Mouse (Mus musculus) spleen, postnatal 10 days (tissue): ENCODE results near the gene Gigyf1.
A peak's percentile ranks its signal among the peaks of the same experiment; 100 is the strongest.

Experiments used
- DNase-seq, 2 experiments: peaks; one replicate each; pipeline ENCODE4 v3.0.0; 2021 to 2022; ENCODE audit warnings: low spot score in 2 of 2

Gene Gigyf1

DNA sequence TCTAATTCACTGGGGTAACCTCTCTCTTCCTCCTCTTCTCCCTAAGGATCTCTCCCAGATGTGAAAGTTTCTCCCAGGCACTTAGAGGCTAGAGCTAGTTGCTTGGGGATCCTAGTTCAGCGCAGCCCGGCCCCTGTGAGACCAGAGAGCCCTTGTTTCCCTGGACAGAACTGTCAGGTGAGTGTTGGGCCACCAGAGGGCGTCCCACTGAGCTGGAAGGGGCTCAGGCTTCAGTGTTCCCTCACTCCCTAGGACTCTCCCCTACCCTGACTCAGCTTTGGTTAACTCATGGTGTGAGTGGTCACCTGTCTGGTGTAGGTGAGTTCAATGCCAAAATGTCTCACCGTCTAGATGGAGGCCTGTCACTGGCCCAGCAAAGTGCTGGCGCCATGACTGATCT lies at the start of gene Gigyf1:
Gene Gigyf1, plus strand, starts transcription at position 113 of the 400 bp plus-strand sequence.
- DNase-seq = peak in 1 of 2 experiments; percentile 63

GRCm38 (mm10) chr5:137472252-137472904 lies 46.0 kb upstream of the Gigyf1 start:
- DNase-seq = no peak

DNA sequence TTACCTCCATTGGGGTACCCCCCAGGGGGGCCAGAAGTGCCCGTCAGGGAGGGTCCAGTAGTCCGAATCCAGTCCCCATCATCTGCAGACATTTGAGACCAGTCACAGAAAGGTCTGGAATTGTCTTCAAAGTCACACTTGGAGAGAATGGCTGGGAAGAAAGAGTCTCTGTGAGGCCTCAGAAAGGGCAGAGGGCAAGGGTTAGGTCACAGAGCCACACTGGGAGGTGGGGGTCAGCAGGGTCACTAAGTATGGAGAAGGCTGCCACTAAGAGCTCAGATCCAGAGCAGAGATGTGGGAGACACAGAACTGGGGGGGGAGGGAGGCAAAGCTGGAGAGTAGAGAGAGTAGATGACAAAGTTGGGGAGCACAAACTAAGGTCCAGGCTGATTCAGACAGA lies 44.0 kb upstream of the Gigyf1 start:
- no peak for DNase-seq

DNA sequence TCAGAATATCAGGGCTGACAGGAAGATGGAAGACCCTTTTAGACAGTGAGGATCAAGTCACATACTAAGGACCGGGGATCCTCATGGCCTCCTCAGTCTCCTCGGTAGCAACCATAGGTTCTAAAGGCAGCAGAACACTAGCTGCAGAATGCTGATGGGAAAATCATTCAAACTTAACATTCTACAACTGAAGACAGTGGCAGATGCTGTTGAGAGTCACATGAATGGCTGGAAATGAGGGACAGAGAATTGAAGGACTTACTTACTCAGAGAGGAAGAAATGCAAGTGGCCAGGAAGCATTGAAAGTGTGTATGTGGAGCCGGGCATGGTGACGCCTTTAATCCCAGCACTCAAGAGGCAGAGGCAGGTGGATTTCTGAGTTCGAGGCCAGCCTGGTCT lies 41.4 kb upstream of the Gigyf1 start, which contains the start of gene Zan:
Gene Zan, minus strand, starts transcription at position 101 of the 400 bp plus-strand sequence.
- no peak for DNase-seq

- DNase-seq = peak; percentile 43 to 71
Observed at GRCm38 (mm10) chr5:137481138-137481537, 37.2 kb upstream of the Gigyf1 start.

DNA sequence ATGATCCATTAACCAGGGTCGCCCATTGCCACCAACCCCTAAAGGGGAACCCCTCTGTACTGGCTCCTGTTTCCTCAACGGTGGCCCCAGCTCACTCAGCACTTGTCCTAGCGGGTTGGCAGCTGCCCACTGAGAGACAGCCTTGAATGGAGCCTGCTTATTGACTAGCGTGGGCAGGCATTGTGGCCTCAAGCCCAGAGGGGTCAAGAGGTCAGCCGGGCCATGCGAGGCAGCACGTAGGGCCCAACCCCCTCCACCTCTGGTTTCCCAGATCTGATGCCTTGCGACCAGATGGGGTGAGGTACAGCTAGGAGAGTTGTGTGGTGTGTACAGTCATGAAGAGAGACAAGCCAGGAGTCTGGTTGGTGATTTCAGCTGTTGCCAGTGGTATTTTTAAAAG lies 36.5 kb upstream of the Gigyf1 start:
- DNase-seq = no peak

GRCm38 (mm10) chr5:137485071-137485850 lies 33.1 kb upstream of the Gigyf1 start:
- DNase-seq = no peak

GRCm38 (mm10) chr5:137485851-137486155 lies 32.5 kb upstream of the Gigyf1 start:
- no peak for DNase-seq

GRCm38 (mm10) chr5:137487616-137488015 lies 30.7 kb upstream of the Gigyf1 start:
- DNase-seq = no peak

DNA sequence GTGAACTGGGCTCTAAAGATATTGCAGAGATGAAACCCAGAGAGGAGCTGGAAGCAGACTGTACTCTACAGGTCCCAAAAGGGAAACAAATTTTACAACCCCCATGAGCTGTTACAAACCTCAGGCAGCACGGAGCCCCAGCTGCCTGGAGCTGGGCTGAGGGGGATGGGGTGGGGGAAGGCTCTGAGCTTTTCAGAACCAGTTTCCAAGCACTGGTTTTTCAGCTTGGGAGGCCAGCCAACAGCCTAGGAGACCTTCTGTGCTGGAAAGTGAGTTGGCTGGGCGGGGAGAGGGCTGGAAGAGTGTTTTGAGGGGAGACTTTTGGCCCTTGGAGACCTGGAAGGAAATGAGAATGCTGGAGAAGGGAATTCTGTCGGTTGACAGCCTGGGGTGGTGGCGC lies 26.8 kb upstream of the Gigyf1 start:
- no peak for DNase-seq

GRCm38 (mm10) chr5:137493831-137494230 lies 24.5 kb upstream of the Gigyf1 start:
- no peak for DNase-seq

GRCm38 (mm10) chr5:137500186-137500585 lies 18.2 kb upstream of the Gigyf1 start:
- DNase-seq = no peak

DNA sequence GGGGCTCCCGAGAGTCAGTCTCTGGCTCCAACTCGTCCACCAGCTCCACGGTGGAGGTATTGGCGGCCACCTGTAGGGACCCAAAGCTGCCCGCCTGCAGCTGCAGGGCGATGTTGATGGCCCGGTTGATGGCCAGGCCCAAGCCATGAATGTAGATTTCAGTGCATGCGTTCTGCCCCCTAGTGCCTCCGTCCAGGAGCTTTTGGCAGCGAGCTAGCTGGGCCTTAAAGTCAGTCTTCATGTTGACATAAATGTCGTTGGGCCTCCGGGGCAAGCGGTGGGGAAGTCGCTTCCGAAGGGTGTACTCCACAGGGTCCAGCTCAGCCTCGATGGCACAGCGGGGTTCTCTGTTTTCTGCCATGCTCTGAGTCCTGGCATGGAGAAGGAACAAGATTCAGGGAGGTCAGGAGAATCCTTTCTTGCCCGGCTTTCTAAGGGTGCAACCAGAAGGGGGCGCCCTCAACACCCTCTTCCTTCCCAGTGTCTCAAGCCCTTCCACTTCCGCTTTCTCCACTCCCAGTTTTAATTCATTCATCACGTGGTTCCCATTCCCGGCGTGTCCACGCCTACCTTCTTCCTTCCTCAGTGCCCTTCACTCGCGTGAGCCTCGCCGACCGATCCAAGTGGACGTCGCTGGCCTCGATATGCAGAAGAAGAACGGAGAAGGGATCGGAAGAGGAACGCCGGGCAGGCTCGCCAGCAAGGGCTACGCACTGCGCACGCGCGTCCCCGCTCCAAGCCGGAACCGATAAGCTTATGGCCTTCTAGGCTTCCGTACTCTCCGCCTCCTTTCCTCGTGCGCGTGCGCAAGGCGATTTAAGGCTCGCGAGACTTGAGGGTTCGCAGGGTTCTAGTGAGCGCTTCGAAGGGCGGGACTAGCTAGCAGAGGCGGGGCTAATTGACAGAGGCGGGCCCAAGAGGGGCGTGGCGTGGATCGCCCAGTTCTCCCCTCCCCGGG lies 16.4 kb upstream of the Gigyf1 start, which contains the start of gene Pop7:
Gene Pop7, minus strand, starts transcription at position 810 of the 958 bp plus-strand sequence.
- peak; percentile 100 for DNase-seq

DNA sequence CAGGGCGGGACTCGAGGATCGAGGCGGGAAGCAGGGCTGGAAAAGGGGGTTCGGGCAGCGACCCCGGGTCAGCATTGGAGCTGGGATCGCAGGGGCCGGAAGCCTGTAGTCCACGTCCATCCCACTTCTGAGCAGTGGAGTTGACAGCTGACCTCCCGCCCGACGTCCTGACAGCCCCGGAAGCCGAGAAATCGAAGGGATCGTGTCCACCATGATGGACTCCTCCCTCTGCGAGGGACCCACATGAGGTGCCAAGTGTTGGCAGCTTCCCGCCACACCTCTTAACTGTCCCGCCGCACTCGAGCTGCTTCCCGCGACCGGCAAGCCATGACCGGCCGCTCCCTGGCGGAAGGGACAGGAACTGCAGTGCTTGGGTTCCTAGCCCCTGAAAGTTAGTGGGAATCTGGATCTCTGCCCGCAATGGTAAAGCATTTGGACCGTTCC lies 15.7 kb upstream of the Gigyf1 start:
- peak in 1 of 2 experiments; percentile 91 for DNase-seq

- peak in 1 of 2 experiments; percentile 67 for DNase-seq
Observed at GRCm38 (mm10) chr5:137504041-137504440, 14.3 kb upstream of the Gigyf1 start.

- DNase-seq = peak; percentile 81 to 84
Observed at GRCm38 (mm10) chr5:137510014-137510501, 8.3 kb upstream of the Gigyf1 start.

GRCm38 (mm10) chr5:137510573-137511390 lies 7.6 kb upstream of the Gigyf1 start:
- peak; percentile 47 to 54 for DNase-seq

DNA sequence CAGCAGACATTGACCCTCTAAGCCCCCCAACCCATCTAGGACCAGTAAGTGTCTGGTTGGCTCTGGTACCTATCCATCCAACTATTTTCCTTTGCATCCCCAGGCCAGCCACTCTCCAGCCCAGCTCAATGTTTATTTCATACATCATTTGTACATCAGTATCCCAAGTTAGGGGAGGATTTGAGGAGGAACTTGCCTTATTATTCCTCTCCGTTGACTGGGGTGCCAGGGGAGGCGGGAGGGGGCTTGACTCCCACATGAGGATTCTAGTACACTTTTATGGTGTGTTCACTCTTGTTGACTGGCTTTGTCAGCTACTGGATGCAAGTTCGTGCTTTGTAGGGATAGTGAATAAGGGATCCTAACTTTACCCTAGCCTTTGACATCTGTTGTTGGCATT lies 6.6 kb upstream of the Gigyf1 start:
- no peak for DNase-seq

- DNase-seq = peak in 1 of 2 experiments; percentile 57
Observed at GRCm38 (mm10) chr5:137512847-137513794, 5.2 kb upstream of the Gigyf1 start.
